Mouse (Mus musculus) cerebellum, postnatal 36 days (tissue): ENCODE measurements around the gene Nol7.

Experiments
- DNase-seq, 2 experiments: peaks; one replicate each; pipeline ENCODE4 v3.0.0; 2021 to 2022; ENCODE audit warnings: mixed read lengths in 2 of 2

Gene Nol7

GRCm38 (mm10) chr13:43433395-43433794 is 35.2 kb downstream of the Nol7 start:
- DNase-seq: no peak

- no peak for DNase-seq
These were observed 42.2 kb downstream of the Nol7 start for GRCm38 (mm10) chr13:43440376-43440775.

GRCm38 (mm10) chr13:43442551-43442950 is 44.4 kb downstream of the Nol7 start:
- DNase-seq: no peak

- DNase-seq: no peak
These were observed 45.5 kb downstream of the Nol7 start for GRCm38 (mm10) chr13:43443706-43444105.

- no peak for DNase-seq
These were observed 46.5 kb downstream of the Nol7 start for GRCm38 (mm10) chr13:43444717-43445116.

- DNase-seq: no peak
These were observed 47.6 kb downstream of the Nol7 start for GRCm38 (mm10) chr13:43445754-43446153.

GRCm38 (mm10) chr13:43447721-43448120 is 49.5 kb downstream of the Nol7 start:
- no peak for DNase-seq

- no peak for DNase-seq
These were observed 52.5 kb downstream of the Nol7 start for GRCm38 (mm10) chr13:43450686-43451085.

GRCm38 (mm10) chr13:43452177-43452576 is 54.0 kb downstream of the Nol7 start:
- no peak for DNase-seq

GRCm38 (mm10) chr13:43452843-43453605 is 54.8 kb downstream of the Nol7 start:
- DNase-seq: peak; percentile 17 to 23

- no peak for DNase-seq
These were observed 56.2 kb downstream of the Nol7 start for GRCm38 (mm10) chr13:43454431-43454830.
